Mouse (Mus musculus) frontal cortex, postnatal 36 days (tissue): ENCODE measurements around the gene Lin7a.

Experiments used
- DNase-seq, 2 experiments: peaks; one replicate each; pipeline ENCODE4 v3.0.0; 2022; ENCODE audit warnings: low spot score in 2 of 2

Lin7a gene

GRCm38 (mm10) chr10:107251801-107252502 lies 19.5 kb upstream of the Lin7a start:
- DNase-seq: no peak

GRCm38 (mm10) chr10:107252503-107252815 lies 19.0 kb upstream of the Lin7a start:
- no peak for DNase-seq

GRCm38 (mm10) chr10:107253191-107253965 lies 18.1 kb upstream of the Lin7a start:
- no peak for DNase-seq

DNA sequence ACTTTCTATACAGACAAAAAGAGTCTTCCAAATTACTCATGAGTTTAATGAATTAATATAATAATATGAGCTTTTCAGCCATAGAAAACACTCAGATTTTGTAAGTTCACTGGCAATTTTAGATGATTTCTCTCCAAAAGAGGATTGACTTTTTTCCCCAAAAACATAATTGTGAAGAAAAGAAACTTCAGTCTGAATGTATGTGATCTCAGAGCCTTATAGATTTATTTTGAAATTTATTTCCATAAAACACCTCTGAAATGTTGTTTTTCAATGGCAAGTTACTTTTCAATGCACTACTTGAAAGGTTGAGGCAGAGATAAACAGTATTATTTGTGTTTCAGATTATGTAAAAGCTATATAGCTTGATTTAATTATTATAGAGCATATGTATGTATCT lies 16.8 kb upstream of the Lin7a start:
- no peak for DNase-seq

DNA sequence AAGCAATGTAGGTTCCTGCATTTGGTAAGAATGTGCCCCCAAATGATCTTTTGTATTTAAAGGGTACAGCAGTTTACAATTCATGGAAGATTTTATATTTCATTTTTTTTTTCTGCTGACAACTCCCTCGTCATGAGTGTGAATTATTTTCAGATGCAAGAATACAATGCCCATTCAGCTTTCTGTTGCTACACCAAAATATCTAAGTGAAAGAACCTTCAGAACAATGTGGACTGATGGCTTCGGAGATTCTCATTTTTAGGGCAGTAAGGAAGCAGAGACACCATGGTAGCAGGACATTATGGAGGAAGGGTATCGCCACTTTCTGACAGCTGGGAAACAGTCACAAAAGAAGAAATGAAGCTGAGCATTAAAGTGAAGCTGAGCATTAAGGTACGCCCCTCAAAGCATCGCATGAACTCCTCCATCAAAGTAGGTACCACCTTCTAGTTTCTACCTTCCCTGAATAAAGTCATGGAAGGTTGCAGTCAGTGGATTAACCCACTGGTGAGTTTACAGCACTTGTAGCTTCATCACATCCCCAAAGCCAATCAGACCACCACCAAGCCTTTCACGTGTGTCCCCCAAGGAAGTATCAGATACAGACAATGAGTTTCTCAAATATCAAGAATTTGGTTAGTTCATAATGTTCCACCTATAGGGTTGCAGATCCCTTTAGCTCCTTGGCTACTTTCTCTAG lies 16.0 kb upstream of the Lin7a start:
- DNase-seq: no peak

- no peak for DNase-seq
These were observed 15.0 kb upstream of the Lin7a start for GRCm38 (mm10) chr10:107256451-107256960.

DNA sequence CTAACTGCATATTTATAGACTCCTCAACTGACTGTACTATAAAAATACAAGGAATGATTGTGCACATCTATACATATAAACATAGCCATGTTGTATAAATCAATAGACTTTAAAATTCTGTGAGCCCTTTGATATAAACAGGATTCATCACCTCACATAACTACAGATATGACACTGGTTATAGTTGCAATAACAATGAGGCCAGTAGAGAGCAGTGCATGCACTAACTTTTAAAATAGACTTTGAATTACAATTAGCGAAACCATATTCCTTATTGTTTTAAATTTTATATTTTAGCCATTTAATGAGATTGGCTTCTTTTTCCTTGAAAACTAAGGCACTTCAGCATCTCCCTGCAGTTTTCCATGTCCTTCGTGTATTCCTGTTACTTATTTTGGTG lies 11.1 kb upstream of the Lin7a start:
- DNase-seq: no peak

DNA sequence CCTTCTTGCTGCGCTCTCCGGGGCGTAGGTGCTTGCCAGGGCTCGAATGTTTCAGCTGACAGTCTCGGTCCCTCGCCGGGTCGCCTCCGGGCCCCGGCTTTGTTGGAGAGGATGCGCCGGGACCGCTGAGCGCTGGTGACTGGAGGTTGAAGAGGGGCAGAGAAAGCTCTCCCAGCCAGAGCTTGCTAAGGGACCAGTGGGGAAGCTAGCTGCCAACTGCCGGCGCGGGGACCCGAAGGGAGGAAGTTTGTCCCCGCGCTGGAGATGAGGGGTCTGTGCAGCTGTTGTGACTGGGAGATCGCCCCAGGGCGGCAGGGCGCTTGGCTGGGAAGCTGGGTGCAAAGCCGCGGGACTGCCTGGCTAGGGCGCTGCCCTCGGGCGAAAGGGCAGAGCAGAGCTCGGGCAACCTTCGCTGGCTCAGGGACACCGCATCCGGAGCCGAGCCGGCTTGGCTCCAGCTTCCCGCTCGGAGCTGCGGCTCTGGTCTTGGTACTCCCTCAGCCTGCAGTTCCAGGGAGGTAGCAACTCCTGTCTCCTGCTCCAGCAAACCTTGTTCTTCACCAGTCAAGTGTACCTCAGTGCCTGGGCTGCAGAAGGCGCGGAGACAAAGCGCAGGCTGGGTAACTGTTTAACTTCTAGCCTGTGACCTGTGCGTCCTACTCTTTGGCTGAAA lies 781 bp downstream of the Lin7a start:
- DNase-seq: peak; percentile 45 to 55

GRCm38 (mm10) chr10:107272804-107273145 lies 1.3 kb downstream of the Lin7a start:
- no peak for DNase-seq

- no peak for DNase-seq
These were observed 2.4 kb downstream of the Lin7a start for GRCm38 (mm10) chr10:107273848-107274247.

- no peak for DNase-seq
These were observed 3.3 kb downstream of the Lin7a start for GRCm38 (mm10) chr10:107274785-107275184.

DNA sequence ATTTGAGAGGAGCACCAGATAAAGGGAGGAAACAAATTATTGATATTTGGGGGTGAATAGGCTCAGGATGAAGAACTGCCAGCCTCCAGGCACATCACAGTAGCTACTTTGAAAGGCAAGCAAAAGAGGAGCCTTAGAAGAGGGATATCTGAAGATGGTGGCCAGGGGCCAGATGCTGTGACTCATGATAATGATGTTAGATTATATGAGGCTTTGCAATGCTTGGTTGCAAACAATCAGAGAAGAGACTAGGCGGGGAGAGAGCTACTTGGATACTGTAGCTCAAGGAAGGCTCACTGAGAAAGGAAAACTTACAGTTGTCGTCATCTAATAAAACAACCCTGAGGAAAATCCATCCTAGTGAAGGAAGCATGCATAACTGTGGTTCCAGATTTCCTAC lies 5.2 kb downstream of the Lin7a start:
- DNase-seq: no peak

DNA sequence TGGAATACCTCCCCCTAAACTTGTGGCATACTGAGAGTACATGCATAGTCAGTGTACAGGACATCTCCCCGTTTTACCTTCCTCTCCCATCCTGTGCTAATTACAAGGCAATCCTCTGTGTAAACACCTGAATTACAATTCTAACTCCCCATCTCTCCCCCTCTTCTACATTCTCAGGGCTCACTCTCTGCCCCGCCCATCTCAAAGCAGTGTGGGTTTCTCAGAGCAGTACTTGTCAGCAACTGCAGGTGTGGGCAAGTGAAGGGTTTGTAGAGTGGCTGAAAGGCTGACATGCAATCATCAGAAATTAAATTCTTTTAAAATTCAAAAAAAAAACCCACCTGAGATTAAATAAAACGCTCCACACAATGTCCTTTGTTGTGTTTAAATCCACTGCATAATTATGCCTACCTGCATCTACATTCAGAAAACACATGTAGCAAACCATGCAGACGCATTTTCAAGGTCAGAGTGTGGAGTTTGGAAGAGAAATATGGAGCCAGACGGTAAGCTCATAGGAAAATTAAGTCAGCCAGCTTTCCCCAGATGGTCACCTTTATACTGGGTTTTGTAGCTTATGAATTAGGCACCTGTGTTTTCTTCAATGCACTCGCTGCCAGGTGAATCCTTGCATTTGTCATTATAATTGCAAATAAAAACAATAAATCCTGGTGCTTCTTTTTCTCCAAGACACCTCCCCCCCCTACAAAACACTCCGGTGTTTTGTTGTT lies 22.6 kb downstream of the Lin7a start:
- DNase-seq: no peak

- no peak for DNase-seq
These were observed 29.2 kb downstream of the Lin7a start for GRCm38 (mm10) chr10:107300587-107301248.

- no peak for DNase-seq
These were observed 39.5 kb downstream of the Lin7a start for GRCm38 (mm10) chr10:107310964-107311490.

DNA sequence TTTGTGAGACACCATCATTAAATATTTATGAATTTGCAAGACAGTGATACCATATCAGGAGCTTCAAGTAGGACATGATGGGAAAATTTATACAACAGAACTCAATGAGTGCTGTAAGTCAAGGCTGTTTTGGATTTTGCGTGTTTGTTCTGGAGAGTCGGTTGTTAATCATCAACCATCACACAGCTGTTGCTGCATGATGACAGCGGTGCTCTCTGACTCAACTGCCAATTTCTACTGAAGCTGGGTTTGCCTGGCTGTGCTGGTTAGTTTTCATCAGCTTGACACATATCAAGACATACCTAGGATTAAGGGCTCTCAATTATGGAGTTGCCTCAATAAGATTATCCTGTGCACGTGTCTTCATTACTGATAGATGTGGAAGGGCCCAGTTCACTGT lies 41.1 kb downstream of the Lin7a start:
- DNase-seq: no peak

DNA sequence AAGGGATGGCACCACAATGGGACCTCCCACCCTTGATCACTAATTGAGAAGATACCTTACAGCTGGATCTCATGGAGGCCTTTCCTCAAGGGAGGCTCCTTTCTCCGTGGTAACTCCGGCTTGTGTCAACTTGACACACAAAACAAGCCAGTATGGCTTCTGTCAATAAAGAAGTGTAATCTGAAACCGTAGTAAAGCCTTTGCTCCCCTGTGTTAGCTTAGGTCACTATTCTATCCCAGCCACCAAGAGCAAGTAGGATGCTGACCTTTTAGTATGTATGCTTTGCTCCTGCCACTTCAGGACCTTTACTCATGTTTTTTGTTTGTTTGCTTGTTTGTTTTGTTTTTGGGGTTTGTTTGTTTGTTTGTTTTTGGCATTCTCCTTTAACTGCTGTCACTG lies 41.9 kb downstream of the Lin7a start:
- no peak for DNase-seq

DNA sequence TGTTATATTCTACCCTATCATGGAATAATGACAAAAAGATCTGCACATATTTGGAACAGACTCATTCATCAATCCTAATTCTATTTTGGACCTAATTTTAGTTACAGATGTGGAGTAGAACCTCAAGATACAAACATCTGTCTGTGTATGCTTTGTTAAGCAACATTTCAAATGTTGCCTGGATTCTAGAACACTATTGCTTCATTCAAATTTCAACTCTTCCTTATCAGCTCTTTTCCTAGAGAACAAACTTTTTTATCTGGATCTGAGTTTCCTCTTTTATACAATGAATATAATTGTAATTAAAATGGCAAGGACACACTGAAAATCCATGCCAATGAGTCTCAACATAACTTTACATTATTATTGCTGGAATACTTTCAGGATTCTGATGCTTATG lies 43.8 kb downstream of the Lin7a start:
- no peak for DNase-seq

DNA sequence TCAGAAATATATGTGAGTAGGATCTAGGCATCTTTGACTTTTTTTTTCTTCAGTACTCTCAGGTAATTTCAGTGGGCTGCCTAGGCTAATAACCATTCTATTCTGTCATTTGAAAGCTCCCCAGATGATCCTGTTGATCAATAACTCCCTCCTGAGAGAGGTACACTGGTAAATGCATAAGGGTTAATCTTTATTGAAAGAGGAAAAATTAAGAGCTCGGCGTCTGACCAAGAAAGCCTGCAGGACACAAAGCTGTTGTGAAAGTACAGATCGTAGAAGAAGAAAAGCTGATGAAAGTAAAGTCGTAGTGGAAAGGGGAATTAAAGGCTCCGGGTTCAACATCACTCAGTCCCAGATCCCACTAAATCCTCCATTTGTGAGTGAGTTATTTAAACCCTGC lies 44.2 kb downstream of the Lin7a start:
- DNase-seq: no peak

DNA sequence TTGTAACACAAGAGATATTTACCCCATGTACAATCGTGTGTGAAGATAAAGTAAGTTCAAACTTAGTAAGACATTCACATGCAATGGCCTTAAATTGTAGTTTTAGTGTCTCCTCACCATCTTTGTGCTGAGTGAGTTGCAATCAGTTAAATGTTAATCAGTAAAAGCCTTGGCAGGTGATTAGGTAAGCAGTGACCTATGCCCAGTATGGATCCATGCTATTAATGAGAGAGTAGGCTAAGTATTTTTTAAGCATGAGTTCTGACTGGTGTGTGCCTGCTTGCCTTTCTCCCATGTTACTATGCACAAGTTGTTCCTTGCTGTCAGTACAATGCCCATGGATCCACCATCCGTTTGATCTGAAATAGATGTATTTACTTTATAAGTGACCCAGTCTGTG lies 44.6 kb downstream of the Lin7a start:
- no peak for DNase-seq

DNA sequence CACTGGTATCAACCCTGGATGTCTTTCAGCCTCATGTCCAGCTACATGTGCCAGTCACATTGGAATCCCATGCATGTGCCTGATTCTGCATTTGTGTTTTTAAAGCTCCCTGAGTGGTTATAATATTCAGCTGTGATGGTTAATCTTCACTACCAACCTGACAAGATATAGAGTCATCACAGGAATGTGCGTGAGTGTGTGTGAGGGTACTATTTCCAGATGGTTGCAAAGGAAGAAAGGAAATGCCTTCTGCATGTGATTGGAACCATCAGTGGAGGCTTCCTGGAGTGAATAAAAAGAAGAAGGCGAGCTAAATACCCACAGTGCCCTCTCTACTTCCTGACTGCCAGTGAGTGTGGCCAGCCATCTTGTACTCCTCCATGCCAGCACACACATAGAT lies 48.2 kb downstream of the Lin7a start:
- no peak for DNase-seq
